Mouse (Mus musculus) heart, embryonic 13.5 days (tissue): ENCODE measurements around the gene Cdhr5. TPM values are rescaled to one million over a fixed set of nuclear protein-coding genes. Genes with fewer than 3 reads are reported as not detected.
"Not testable (repeated sequence)": the region's sequence is repeated elsewhere in the genome, so short reads cannot be mapped to it uniquely, and the experiment has no call there.

ENCODE experiments used
- ATAC-seq: fragments of 200-750 bp; cut with Nextera tagmentation; 2 replicates; pipeline ENCODE4 v1.8.0; 2017; ENCODE audit warnings: moderate TSS enrichment; ENCODE audit not compliant: insufficient number of reproducible peaks, low FRiP score, low TSS enrichment; ENCODE audit errors: extremely low read depth
- H3K27ac ChIP-seq: fragments of 300-500 bp; sonication (generic); replicated peaks from 2 replicates; pipeline ENCODE4 v1.5.1; 2015; ENCODE audit warnings: moderate library complexity, mild to moderate bottlenecking, inconsistent platforms
- H3K27me3 ChIP-seq: fragments of 300-500 bp; sonication (generic); replicated peaks from 2 replicates; pipeline ENCODE4 v1.6.1; 2015; ENCODE audit warnings: mild to moderate bottlenecking, inconsistent platforms
- H3K36me3 ChIP-seq: fragments of 300-500 bp; sonication (generic); 2 replicates; pipeline ENCODE4 v1.6.1; 2015; ENCODE audit warnings: mild to moderate bottlenecking, inconsistent platforms
- H3K4me1 ChIP-seq: fragments of 300-500 bp; sonication (generic); 2 replicates; pipeline ENCODE4 v1.6.1; 2015; ENCODE audit warnings: inconsistent platforms
- H3K4me2 ChIP-seq: fragments of 300-500 bp; sonication (generic); 2 replicates; pipeline ENCODE4 v1.6.1; 2015; ENCODE audit warnings: inconsistent platforms, mild to moderate bottlenecking, moderate library complexity
- H3K4me3 ChIP-seq: fragments of 300-500 bp; sonication (generic); 2 replicates; pipeline ENCODE4 v1.5.1; 2015; ENCODE audit warnings: moderate library complexity, mild to moderate bottlenecking, inconsistent platforms
- H3K9ac ChIP-seq: fragments of 300-500 bp; sonication (generic); 2 replicates; pipeline ENCODE4 v1.6.1; 2015; ENCODE audit warnings: inconsistent platforms, mild to moderate bottlenecking, moderate library complexity
- H3K9me3 ChIP-seq: fragments of 300-500 bp; sonication (generic); 2 replicates; pipeline ENCODE4 v1.6.1; 2016; ENCODE audit warnings: inconsistent platforms
- WGBS: fragments of 180-500 bp; shearing (Covaris S2); methylation state at CpG from one replicate; pipeline ENCODE4 v1.1.7; 2015; ENCODE audit warnings: mixed read lengths; 5-methylcytosine and 5-hydroxymethylcytosine counted together
- polyA plus RNA-seq: library from polyadenylated mRNA; unstranded; fragments of >200 nt; fragmentation: Nextera tagmentation; extraction: Ambion mirVana; gene quantifications from 2 replicates; pipeline ENCODE4 v1.2.1, GENCODE M21; 2015

Cdhr5 gene
- polyA plus RNA-seq, 1 experiment from 2014 or later, result not detected

DNA sequence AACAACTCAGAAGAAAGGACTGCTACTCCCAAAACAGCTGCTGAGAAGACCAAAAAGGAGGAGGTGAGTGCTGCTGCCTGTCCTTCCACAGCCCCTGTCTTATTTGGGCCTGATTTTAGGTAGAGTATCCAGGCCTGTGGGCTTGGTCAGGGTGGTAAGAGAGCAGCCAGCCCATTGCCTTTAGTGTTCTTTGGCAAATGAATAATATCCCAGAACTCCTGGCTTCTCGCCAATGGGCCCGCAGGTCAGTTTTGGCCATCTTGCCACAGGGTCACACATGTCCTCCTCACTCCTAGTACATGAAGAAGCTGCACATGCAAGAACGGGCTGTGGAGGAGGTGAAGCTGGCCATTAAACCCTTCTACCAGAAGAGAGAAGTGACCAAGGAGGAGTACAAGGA lies 15.1 kb downstream of the Cdhr5 start:
- H3K27me3 ChIP-seq, result no peaks in the 10 kb centered on the region
- 89% methylated on average over 3 of the region's 3 CpGs for WGBS
- no peak overlapping the region for H3K4me3 ChIP-seq
- H3K4me1 ChIP-seq, result peaks cover 18% of the 10 kb centered on the region
- no peak overlapping the region for H3K4me2 ChIP-seq
- ATAC-seq, result no peak
- H3K27ac ChIP-seq, result no peak overlapping the region
- peaks cover 80% of the 10 kb centered on the region for H3K36me3 ChIP-seq
- H3K9me3 ChIP-seq, result no peaks in the 10 kb centered on the region
- H3K9ac ChIP-seq, result no peak overlapping the region

DNA sequence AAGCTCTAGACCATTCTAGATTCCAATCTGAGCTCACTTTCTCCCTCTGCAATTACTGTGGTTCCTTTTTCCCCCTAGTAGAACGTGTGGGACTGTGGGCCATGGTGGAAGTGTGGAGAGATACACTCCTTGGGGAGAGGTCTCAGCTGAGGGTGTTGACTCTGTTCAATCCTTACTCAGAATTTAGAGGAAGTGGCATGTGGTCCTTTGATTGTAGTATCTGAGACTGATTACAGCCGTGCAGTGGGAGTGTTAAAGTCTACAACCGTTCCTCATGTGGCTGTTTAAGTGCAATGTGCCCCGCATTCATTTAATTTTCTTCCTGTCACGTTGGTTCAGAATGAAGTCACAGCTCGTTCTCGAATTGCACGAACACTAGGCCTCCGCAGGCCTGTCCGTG lies 20.4 kb downstream of the Cdhr5 start:
- Histone ChIP-seq H3K4me1 (no peaks in the 10 kb centered on the region), H3K9me3 (no peaks in the 10 kb centered on the region), H3K4me3 (no peak overlapping the region), H3K9ac (no peak overlapping the region), H3K4me2 (no peak overlapping the region), H3K27ac (no peak overlapping the region), H3K27me3 (no peaks in the 10 kb centered on the region), H3K36me3 (peaks cover 97% of the 10 kb centered on the region)
- no peak for ATAC-seq
- 88% methylated on average over 10 of the region's 10 CpGs for WGBS

DNA sequence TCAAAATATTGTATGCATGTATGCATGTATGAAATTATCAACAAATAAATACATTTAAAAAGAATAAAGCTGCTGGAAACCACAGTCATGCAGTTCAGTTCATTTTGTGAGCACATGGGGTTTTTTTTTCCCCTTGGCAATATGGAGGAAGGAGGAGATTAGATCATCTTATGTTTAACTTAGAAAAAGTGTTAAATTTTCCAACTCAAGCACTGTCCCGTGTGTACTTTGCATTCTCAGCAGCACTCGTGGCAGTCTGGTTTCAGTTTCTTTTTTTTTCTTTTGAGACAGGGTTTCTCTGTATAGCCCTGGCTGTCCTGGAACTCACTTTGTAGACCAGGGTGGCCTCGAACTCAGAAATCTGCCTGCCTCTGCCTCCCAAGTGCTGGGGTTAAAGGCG lies 26.1 kb downstream of the Cdhr5 start:
- not testable (repeated sequence) for H3K4me3 ChIP-seq, H3K27me3 ChIP-seq, H3K9me3 ChIP-seq, H3K4me2 ChIP-seq, H3K4me1 ChIP-seq, H3K27ac ChIP-seq, H3K9ac ChIP-seq, ATAC-seq
- peaks cover 98% of the 10 kb centered on the region for H3K36me3 ChIP-seq
- 83% methylated on average over 4 of the region's 4 CpGs for WGBS

- H3K9ac ChIP-seq, result no peak overlapping the region
- 93% methylated on average over 9 of the region's 10 CpGs for WGBS
- H3K27ac ChIP-seq, result no peak overlapping the region
- H3K4me3 ChIP-seq, result no peak overlapping the region
- no peak overlapping the region for H3K4me2 ChIP-seq
- H3K27me3 ChIP-seq, result no peaks in the 10 kb centered on the region
- H3K4me1 ChIP-seq, result peaks cover 23% of the 10 kb centered on the region
- no peak for ATAC-seq
- H3K9me3 ChIP-seq, result no peaks in the 10 kb centered on the region
- peaks cover 61% of the 10 kb centered on the region for H3K36me3 ChIP-seq
These were observed 45.0 kb downstream of the Cdhr5 start for GRCm38 (mm10) chr7:141231551-141231950.

- WGBS, result 86% methylated on average over 3 of the region's 3 CpGs
- Histone ChIP-seq H3K9me3 (no peaks in the 10 kb centered on the region), H3K4me2 (no peak overlapping the region), H3K36me3 (peaks cover 57% of the 10 kb centered on the region), H3K4me3 (no peak overlapping the region), H3K9ac (no peak overlapping the region), H3K27ac (no peak overlapping the region), H3K27me3 (no peaks in the 10 kb centered on the region), H3K4me1 (peaks cover 23% of the 10 kb centered on the region)
- ATAC-seq, result no peak
These were observed 45.5 kb downstream of the Cdhr5 start for GRCm38 (mm10) chr7:141231111-141231510.

- Histone ChIP-seq H3K36me3 (peaks cover 52% of the 10 kb centered on the region), H3K9ac (peak overlapping the region; percentile 98; the same call in 1 of the 2 replicates), H3K27ac (no peak overlapping the region), H3K4me3 (peak overlapping the region; percentile 99), H3K4me2 (peak overlapping the region; percentile 97), H3K9me3 (no peaks in the 10 kb centered on the region), H3K4me1 (peaks cover 23% of the 10 kb centered on the region), H3K27me3 (no peaks in the 10 kb centered on the region)
- WGBS, result 87% methylated on average over 4 of the region's 4 CpGs
- no peak for ATAC-seq
These were observed 46.0 kb downstream of the Cdhr5 start for GRCm38 (mm10) chr7:141230570-141230969.

DNA sequence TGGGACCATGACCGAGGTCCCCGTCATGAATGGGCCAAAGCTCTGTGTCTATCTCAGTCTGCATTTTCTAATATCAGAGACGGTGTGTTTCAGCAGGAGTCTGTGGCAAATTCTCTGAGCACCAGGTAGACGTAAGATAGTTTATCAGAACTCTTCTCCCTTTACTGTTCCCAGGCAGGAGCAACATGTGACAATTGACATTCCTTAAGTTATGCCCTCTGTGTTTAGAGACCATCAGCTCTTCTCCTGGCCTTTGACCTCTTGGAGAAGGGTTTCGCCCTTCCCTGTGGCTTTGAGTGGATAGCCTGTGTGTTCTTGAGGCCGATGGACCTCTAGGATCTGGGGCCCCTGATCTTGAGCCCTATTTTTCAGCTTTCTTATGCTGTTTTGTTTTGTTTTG lies 46.9 kb downstream of the Cdhr5 start:
- H3K4me3 ChIP-seq, result peak overlapping the region; percentile 99
- H3K27me3 ChIP-seq, result no peaks in the 10 kb centered on the region
- H3K4me1 ChIP-seq, result peaks cover 23% of the 10 kb centered on the region
- H3K36me3 ChIP-seq, result peaks cover 43% of the 10 kb centered on the region
- peak overlapping the region; percentile 97 for H3K4me2 ChIP-seq
- H3K9ac ChIP-seq, result peak overlapping the region; percentile 98
- H3K9me3 ChIP-seq, result no peaks in the 10 kb centered on the region
- 49% methylated on average over 6 of the region's 6 CpGs for WGBS
- no peak overlapping the region for H3K27ac ChIP-seq
- ATAC-seq, result no peak

DNA sequence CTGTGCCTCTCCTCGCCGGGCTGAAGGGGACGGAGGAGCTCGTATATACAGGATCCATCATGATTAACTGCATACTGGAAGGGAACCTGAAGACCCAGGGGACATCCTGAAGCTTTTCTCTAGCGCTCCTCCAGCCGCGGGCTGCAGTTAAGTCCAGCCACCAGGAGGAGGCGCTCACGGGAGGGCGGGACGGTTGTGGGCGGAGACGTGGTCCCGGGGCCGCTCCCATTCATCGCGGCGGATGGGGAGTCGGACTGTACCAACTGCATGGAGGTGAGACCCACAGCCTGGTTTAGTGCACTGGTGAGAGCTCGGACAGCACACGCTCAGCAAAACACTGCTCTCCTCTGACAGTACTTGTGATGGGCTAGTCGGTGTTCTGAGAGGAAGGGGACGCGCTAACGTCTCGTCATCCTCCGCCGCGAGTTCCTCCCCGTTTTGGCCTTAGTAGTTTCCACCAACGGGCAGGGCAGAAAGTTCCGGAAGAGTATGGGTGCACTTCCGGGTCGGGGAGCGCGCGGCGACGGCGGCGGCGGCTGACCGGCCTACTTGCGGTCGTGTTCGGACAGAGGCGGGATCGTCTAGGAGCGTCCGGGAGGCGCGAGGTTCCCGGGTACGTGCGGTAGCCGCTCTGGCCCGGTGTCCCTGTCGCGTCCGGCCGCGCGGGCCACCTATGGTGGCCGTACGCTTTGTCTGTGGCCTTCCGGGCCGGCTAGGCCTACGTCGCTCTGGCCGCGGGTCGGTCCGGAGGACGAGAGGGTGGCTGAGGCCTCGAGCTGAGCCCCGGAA lies 48.1 kb downstream of the Cdhr5 start, which contains the start of gene Phrf1:
TSS of gene Phrf1 (plus strand) at position 506 of the 789 bp plus-strand sequence.
- Histone ChIP-seq H3K9ac (peak within 1 kb of the TSS; percentile 98), H3K27me3 (no peaks in the 10 kb centered on the region), H3K4me1 (peaks cover 23% of the 10 kb centered on the region), H3K4me3 (peak within 1 kb of the TSS; percentile 99), H3K36me3 (peaks cover 31% of the 10 kb centered on the region), H3K4me2 (peak within 1 kb of the TSS; percentile 97), H3K9me3 (no peaks in the 10 kb centered on the region), H3K27ac (peak within 1 kb of the TSS; percentile 95)
- WGBS, result under 1% methylated on average over 76 of the region's 76 CpGs
- peak; percentile 91 for ATAC-seq

DNA sequence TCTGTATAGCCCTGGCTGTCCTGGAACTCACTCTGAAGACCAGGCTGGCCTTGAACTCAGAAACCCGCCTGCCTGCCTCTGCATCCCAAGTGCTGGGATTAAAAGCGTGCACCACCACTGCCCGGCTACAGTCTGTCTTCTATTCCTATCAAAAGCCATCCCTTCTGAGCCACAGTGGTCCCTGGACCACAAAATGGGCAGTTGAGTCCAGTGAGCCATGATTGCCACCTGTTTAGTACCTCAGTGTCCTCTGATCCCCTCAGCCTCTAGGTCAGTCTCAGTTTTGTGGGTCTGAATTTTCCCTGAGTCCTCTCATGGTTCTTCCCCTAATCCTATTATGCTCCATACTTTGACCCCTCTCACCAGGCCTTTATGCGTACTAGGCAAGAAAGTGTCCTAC lies 48.8 kb downstream of the Cdhr5 start:
- ATAC-seq, result no peak
- H3K9ac ChIP-seq, result peak overlapping the region; percentile 98

GRCm38 (mm10) chr7:141226535-141226934 lies 50.1 kb downstream of the Cdhr5 start:
- 84% methylated on average over 6 of the region's 6 CpGs for WGBS
- H3K9ac ChIP-seq, result no peak overlapping the region

More for the DNA sequence above, 48.8 kb downstream of the Cdhr5 start:
- Histone ChIP-seq H3K36me3 (peaks cover 24% of the 10 kb centered on the region), H3K4me1 (peaks cover 28% of the 10 kb centered on the region), H3K27ac (peak overlapping the region; percentile 95; the same call in 1 of the 2 replicates), H3K9me3 (no peaks in the 10 kb centered on the region), H3K27me3 (no peaks in the 10 kb centered on the region), H3K4me2 (peak overlapping the region; percentile 97), H3K4me3 (peak overlapping the region; percentile 99)
- 80% methylated on average over 4 of the region's 4 CpGs for WGBS

GRCm38 (mm10) chr7:141222696-141223215 lies 53.8 kb downstream of the Cdhr5 start:
- H3K4me2 ChIP-seq, result peak overlapping the region; percentile 83
- no peak for ATAC-seq
- 86% methylated on average over 4 of the region's 4 CpGs for WGBS
- H3K9ac ChIP-seq, result peak overlapping the region; percentile 89
- peaks cover 36% of the 10 kb centered on the region for H3K4me1 ChIP-seq
- 0 out of 2 replicates have a peak overlapping the region, but pooled peaks have one; percentile 68 for H3K4me3 ChIP-seq
- peak overlapping the region; percentile 91 for H3K27ac ChIP-seq
- H3K9me3 ChIP-seq, result no peaks in the 10 kb centered on the region
- H3K36me3 ChIP-seq, result peaks cover 17% of the 10 kb centered on the region
- no peaks in the 10 kb centered on the region for H3K27me3 ChIP-seq

More at GRCm38 (mm10) chr7:141226535-141226934, 50.1 kb downstream of the Cdhr5 start:
- no peak overlapping the region for H3K27ac ChIP-seq
- H3K27me3 ChIP-seq, result no peaks in the 10 kb centered on the region
- no peak overlapping the region for H3K4me2 ChIP-seq
- H3K4me1 ChIP-seq, result peaks cover 37% of the 10 kb centered on the region
- no peaks in the 10 kb centered on the region for H3K9me3 ChIP-seq
- no peak for ATAC-seq
- peaks cover 11% of the 10 kb centered on the region for H3K36me3 ChIP-seq
- H3K4me3 ChIP-seq, result no peak overlapping the region
